Mouse (Mus musculus) layer of hippocampus, adult 2 months (tissue): ENCODE results near the gene Smtn. TPM values are rescaled to one million over a fixed set of nuclear protein-coding genes. Genes with fewer than 3 reads are reported as not detected.

Source experiments
- DNase-seq, 2 experiments: peaks; one replicate each; pipeline ENCODE4 v3.0.0; 2022; ENCODE audit warnings: low spot score in 2 of 2
- H3K27ac ChIP-seq: fragments of 200-600 bp; 2 replicates; pipeline ENCODE4 v1.8.1; 2022
- H3K4me3 ChIP-seq: fragments of 200-600 bp; 2 replicates; pipeline ENCODE4 v1.8.1; 2022; ENCODE audit warnings: mild to moderate bottlenecking
- CTCF ChIP-seq: fragments of 200-600 bp; conservative IDR thresholded peaks from 2 replicates; pipeline ENCODE4 v1.8.1; 2022; ENCODE audit warnings: antibody characterized with exemption, mild to moderate bottlenecking, moderate library complexity
- total RNA-seq, 2 experiments: library from RNA; stranded (reverse); gene quantifications; 2 replicates each; pipeline ENCODE4 v1.2.3; 2021

Smtn gene
- total RNA-seq, 2 experiments from 2014 or later: 7.4 to 10.3 TPM

DNA sequence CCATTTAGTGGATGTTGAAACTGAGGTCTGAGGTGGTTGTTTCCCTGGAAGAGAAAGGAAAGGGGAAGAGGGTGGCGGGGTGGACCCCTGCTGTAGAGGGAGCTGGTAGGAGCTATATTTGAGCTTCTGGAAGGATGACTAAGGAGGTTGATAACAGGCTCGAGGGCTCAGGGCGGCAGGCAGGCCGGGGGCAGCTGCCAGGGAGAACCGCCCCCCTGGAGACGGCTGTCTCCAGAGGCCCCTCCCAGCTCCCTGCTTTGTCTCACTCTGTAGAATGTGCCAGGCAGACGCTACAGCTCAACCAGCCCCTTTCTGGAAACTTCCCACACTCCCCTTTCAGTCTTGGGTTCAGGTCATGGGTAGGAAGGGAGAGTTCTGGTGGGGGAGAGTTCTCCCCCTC lies 32.2 kb downstream of the Smtn start:
- no peak overlapping the region for H3K4me3 ChIP-seq
- H3K27ac ChIP-seq: no peak overlapping the region; the same call in 1 of the 2 replicates
- DNase-seq: no peak
- TF ChIP-seq CTCF: no peak

DNA sequence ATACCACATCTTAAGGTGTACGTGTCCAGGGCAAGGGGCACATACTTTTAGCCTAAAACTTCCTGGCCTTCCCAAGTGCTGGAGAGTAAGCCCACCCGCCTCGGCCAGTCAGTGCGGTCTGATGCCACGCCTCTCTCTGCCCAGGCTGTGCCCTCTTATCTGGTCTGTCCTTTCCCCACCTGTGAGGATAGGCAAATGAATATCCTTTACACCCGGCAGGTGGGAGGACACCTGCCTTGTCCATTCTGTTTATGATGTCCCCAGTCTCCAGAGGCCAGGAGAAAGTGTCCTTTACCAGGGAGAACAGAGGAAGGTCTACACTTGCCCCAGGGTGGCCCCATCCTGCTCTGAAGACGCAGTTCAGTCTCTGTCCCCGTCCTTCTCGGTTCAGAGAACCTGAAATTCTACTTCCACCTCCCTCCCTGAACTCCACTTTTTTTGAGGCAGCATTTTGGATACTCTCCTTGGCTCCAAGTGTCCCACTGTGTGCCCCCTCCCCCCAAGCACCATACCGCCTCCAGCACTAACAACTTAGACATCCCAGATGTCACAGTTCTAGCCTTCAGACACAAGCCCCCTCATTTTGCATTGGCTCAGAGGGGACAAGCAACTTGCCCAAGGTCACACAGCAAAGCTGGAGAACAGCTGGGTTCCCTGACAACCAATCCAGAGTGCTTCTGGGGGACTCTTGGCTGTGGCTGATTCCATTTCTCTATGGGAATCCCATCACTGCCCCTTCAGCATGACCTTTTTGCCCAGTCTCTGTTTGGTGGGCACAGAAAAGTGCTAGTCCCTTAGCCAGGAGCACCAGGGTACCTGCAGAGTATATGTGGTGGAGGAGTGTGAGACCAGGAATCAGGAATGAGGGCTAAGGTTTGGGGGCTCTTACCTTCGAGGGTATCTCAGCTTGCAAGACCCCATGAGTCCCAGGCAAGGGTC lies 36.4 kb downstream of the Smtn start:
- Histone ChIP-seq H3K27ac (peak overlapping the region; percentile 98), H3K4me3 (peak overlapping the region; percentile 77)
- no peak for TF ChIP-seq CTCF
- no peak for DNase-seq

DNA sequence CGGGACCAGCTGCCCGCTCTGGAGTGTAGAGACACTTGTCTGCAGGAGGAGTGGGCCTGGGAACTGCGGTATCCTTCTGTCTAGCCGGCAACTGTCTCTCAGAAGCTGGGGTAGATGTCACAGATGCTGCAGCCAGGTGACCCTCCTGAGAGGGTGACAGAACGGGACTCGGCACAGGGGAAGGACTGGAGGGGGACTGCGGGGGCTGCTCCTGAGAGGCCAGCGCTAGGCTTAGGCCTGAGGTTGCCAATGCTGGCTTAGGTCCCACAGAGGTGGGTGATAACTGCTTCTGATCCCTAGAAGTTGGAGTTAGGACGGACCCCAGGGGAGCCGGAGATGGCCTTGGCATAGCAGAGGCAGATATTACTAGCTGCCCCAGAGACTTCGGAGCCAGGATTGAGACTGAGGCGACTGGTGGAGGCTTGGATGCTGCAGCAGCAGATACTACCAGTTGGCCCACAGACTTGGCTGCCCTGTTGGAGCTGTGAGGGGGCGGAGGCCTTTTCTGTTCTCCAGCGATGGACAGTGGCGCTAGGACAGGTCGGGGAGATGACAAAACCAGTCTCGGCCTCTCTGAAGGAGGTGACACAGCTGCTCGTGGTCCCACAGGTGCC lies 37.8 kb downstream of the Smtn start:
- no peak for DNase-seq
- peak overlapping the region; percentile 77; the same call in 1 of the 2 replicates for H3K4me3 ChIP-seq
- TF ChIP-seq CTCF: no peak
- H3K27ac ChIP-seq: no peak overlapping the region; the same call in 1 of the 2 replicates

DNA sequence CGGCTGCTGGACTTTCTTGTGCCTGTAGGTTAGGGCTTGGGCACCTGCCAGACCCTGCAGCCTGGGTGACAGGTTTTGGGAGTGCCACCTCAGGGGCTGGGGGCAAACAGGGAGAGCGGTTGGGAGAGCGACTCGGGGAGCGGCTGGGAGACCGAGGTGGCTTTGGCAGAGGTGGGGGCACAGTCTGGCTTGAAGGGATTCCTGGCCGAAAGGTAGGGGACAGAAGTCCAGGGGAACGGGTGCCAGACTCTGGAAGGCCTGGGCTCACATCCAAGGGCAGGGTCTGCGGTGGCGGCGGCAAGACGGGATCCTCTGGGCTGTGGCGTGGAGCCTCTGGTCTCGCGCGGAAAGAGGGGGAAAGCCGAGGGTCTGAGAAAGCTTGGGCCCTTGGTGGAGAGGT lies 38.4 kb downstream of the Smtn start:
- DNase-seq: no peak
- no peak overlapping the region; the same call in 1 of the 2 replicates for H3K27ac ChIP-seq
- TF ChIP-seq CTCF: no peak
- H3K4me3 ChIP-seq: peak overlapping the region; percentile 24; the same call in 1 of the 2 replicates

DNA sequence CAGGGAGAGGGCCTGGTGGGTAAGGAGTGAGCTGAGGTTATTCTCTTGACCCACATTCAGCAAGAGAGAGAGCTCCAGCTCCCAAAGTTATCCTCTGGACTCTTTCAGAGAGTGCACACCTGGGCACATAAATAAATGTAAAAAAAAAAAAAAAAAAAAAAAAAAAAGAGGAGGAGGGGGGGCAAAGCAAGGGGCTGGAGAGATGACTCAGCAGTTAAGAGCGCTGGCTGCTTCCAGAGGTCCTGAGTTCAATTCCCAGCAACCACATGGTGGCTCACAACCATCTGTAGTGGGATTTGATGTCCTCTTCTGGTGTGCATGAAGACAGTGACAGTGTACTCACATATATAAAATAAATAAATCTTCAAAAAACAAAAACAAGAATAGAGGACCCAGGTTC lies 43.1 kb downstream of the Smtn start:
- no peak overlapping the region for H3K4me3 ChIP-seq
- no peak for TF ChIP-seq CTCF
- no peak for DNase-seq
- no peak overlapping the region for H3K27ac ChIP-seq

DNA sequence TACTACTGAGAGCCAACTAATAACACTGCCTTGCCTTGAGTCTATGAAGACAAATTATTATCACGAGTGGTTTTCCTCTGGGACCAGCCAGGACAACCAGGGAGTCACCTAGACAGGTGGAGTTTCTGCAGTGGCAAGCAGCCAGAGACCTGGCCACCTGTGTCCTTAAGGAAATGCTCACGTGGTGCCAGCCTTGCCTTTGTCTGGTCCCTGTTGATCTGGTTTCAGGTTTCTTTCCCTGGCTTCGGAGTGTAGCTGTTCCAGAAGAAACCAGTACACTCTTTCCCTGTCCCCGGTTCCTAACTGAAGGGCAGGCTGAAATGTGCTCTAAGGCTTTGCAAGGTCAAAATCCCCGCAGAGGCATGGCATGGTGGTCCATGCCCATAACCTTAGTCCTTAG lies 43.7 kb downstream of the Smtn start:
- Histone ChIP-seq H3K27ac (no peak overlapping the region), H3K4me3 (no peak overlapping the region)
- no peak for TF ChIP-seq CTCF
- DNase-seq: no peak

DNA sequence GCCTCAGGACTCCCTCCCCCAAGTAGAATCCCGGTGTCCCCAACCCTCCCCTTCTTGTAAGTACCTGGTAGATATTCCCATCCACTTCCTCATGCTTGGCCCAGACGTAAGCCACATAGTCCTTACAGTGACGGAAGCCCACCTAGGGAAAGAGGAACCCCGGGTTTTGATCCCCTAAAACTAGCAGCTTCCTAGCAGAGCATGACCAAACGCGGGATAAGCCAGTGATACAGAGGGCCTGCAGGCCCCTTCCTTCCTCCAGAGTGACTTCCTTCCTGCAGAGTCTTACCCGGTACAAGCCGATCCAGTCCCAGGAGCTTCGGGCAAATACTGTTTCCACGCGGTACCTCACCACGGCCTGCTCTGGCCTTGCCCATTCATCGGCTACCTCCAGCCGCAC lies 44.9 kb downstream of the Smtn start:
- no peak for TF ChIP-seq CTCF
- H3K4me3 ChIP-seq: no peak overlapping the region
- H3K27ac ChIP-seq: peak overlapping the region; percentile 54; the same call in 1 of the 2 replicates
- DNase-seq: no peak

DNA sequence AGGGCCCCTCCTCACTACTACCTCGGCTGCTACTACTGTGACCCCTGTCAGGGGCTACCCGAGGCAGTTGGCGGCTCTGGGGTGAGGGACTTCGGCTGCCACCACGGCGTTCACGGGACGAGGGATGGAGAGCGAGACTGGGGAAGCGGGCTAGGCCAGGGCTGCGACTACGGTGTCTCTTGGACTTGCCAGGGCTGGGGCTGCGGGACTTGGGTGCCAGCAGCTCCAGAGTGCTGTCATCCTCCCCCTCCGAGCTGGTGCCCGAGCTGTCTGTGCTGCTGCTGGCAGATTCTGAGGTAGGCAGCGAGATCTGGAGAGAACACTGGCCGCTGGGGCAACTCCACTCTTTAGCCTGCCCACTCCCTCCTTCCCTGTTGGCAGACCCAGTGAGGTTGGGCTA lies 45.6 kb downstream of the Smtn start:
- H3K27ac ChIP-seq: peak overlapping the region; percentile 54; the same call in 1 of the 2 replicates
- TF ChIP-seq CTCF: no peak
- peak in 1 of 2 experiments; percentile 55 for DNase-seq
- H3K4me3 ChIP-seq: no peak overlapping the region

DNA sequence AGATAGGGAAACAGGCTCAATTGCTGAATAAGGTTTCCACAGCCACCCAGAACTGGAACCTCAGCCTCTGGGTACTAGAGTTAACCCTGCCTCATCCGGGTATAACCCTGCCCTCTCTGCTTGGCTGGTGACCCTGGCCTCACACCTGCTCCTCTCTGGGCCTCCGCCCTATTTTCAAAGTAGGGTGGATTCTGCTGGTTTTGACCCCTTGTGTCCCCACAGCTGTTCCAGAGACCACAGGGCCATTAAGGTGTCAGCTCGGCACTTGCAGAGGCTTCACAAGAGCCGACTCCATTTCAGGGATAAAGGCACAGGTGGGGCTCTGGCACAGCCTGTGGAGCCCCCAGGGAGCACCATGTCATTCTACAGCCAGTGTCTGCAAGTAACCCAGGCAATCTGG lies 47.7 kb downstream of the Smtn start:
- TF ChIP-seq CTCF: no peak
- H3K27ac ChIP-seq: peak overlapping the region; percentile 51; the same call in 1 of the 2 replicates
- no peak for DNase-seq
- no peak overlapping the region for H3K4me3 ChIP-seq

DNA sequence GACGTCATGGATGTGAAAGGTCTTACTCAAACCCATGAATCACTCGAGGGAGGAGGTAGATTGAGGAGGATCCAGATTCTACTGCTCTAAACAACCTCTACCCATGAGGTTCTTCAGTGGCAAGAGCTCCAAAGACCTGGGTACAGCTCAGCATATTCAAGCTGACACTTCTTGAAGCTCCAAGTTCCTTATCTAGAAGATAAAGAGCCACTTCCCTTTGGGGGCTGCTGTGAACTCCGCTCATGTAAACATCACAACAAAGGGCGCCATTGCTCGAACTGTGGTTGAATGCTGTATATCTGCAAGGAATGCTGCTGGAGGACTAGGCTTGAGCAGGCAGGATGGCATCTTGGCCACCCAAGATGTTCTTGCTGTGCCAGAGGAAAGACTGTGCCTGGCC lies 51.4 kb downstream of the Smtn start:
- no peak overlapping the region for H3K27ac ChIP-seq
- no peak for TF ChIP-seq CTCF
- no peak for DNase-seq
- no peak overlapping the region for H3K4me3 ChIP-seq

DNA sequence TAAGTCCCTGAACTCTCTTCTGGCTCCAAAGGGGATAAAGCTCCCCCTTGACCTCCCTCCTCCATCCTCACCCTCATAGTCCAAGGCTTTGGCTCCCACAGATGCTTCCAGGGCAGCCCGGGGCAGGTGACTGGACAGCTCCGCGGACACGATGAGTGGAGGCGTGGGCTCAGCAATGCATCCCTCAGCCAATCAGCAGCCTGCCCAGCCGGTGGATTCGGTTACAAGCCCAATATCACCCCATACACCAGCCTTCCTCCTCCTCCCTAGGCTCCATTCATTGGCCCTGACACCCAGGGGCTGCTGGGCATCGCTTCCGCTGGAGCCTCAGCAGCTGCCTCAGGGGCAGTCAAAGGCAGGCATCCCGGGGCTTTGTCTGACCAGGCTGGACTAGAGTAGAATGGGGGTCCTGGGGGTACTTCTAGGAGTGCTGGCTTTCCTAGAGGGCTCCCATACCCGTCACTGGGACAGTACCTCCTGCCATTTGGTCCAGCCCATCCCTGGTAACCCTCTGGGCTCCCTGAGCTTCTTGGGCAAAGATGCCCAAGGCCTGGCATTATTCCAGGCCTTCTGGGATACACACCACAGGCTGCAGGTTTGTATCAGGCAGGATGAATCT lies 52.4 kb downstream of the Smtn start, which contains the start of gene Pla2g3:
TSS of gene Pla2g3 (plus strand) at position 333 of the 619 bp plus-strand sequence.
- H3K27ac ChIP-seq: no peak within 1 kb of the TSS
- no peak for DNase-seq
- H3K4me3 ChIP-seq: no peak within 1 kb of the TSS
- no peak for TF ChIP-seq CTCF

DNA sequence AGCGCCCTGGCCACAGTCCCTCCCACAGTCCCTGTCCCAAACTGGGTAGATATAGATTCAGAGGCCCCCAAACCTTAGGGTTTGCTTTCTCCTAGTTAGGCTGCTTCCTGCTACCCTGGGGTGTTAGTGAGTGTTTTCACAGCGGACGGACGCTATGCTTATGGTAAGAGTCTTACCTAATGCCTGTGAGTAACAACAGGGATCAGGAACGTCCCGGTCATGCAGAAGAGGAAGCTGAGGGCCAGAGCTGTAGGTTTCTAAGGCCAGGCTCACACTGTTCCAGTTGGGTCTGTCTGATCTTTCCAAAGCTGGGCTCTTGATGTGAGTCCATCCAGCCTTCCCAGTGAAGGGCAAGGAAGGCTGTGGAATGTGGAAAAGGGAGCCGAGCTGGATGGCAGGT lies 54.1 kb downstream of the Smtn start:
- no peak overlapping the region for H3K4me3 ChIP-seq
- no peak for TF ChIP-seq CTCF
- no peak for DNase-seq

More for the DNA sequence above, 54.1 kb downstream of the Smtn start:
- H3K27ac ChIP-seq: no peak overlapping the region
